Mouse (Mus musculus): ENCODE results near the gene Gpx4.

DNA sequence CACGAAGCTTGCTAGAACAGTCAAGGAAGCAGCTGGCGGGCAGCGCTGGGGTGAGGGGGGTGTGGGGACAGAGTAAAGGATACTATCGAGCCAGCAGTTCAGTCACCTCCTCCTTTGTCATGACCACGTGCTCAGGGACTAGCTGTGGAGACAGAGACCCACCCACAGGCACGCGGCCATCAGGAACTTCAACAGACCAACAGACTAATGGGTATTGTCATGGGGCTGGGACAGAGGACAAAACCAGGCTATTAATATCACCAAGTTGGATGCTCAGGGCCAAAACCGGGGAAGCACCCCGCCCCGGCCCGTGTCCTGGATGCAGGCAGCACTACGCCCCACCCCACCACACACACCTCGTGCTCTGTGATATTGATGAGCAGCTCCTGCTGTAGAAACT lies 10.1 kb upstream of the Gpx4 start:
- no peak for TF ChIP-seq POLR2A (IDR thresholded peaks at IDR 0.05; ENCODE audit: insufficient read depth, low read depth, low read length)
- TF ChIP-seq EP300 (IDR thresholded peaks at IDR 0.05; ENCODE audit: insufficient read depth, low read depth, low read length): peak; percentile 98

Data from heart, adult 2 months (tissue).